Mouse (Mus musculus) embryo, embryonic 9.5 days (tissue): ENCODE measurements around the gene Tmem87b.

Source experiments
- DNase-seq: peaks from one replicate; pipeline ENCODE4 v3.0.0-alpha.2; 2017; ENCODE audit errors: extremely low spot score

Tmem87b gene

DNA sequence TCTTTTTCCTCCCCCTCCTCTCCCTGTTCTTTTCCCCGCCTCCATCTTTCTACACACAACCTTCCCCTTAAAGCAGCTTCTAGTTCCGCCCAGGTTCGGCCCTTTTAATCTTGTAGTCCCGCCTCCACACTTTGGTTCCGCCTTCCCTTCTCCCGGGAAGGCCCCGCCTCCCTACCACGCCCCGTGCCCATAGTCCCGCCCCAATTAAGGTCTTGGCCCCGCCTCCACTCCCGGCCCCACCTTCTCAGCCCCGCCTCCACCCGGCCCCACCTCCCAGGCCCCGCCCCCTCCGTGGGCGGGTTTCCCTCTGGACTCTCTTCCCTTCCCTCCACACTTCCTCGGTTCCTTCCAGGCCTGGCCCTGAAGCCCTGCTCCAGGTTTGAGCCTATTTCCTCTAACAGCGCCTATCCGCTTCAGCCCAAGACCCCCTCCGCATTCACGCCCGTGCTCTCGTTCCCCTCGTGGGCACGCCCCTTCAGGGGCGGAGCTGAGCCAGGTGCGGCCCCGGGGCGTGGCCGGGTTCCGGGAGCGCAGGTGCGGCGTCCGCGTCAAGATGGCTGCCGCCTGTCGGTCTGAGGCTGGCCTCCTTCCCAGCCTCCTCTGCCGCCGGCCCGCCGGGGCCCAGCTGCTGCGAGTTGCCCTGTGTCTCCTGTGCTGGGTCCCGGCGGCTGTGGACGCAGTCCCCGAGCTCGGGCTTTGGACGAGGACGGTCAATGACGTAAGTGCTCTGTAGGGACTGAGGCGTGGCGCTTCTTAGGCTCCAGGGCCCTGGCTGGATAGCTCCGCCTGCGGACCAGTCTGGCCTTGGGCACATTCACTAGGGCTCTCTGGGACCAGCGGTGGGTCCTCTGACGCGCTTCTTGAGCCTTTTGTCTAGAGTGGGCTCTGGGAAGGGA lies at the start of gene Tmem87b:
TSS of gene Tmem87b (plus strand) at position 333 of the 896 bp plus-strand sequence.
- DNase-seq: peak; percentile 99

DNA sequence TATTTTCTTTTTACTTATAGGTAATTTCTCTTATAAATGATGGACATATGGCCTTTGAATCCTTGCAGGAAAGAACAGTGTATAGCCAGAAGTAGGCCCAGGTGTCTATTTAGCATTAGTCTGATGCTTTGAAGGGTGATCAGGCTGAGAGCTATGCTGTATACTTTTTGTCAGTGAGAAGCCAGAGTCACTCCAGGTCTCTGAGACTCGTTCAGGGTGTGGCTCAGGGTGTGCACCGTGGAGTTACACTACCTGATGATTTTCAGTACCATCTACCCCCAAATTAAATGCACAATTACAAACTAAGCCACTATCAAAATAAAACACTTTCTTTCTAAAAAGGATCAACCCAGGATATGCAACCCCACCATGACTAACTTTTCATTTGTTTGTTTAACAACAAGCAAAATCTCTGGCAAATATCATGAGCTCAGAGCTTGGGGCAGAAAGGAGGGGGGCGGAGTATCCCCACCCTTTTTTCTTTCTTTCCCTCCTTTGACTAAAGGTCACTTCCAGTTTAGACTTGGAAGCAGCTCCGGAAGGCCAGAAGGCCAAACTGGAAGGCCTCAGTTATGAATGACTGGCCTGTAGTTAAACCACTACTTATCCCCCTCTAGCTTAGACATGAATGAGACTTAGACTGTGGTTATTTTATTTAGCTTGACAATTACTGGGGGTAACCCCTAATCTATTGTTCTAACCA lies 49.2 kb upstream of the Tmem87b start:
- DNase-seq: no peak

DNA sequence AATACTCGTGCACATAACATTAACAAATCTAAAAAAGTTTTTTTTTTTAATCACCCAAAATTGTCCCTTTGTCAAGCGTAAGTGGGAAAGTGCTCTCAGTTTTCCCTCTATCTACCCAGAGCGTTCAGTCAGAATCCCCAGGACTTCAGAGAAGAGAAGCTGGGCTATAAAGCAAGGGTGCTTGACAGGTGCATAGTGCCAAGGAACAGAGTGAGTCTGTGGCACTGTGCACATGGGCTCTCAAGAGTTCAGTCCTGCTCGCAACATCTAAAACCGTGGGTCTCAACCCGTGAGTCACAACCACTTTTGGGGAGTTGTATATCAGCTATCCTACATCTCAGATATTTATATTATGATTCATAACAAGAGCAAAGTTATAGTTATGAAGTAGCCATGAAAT lies 47.4 kb upstream of the Tmem87b start:
- no peak for DNase-seq

DNA sequence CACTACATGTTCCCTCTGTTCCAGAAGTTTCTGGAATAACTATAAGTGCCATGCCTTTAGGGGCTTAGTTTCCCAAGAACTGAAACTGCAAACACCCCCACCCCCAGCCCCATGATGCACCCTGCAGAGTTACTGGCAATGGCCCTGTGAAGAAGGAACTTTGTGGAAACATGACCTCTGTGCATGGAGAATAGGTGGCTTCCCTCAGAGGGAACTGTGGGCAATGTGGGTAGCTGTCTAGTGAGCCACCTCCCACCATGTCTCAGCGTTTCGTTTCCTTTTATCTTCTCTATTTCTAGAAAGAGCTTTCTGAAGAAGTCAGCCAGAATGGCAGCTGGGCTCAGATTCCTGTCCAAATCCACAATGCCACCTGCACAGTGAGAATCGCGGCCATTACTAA lies 46.9 kb upstream of the Tmem87b start:
- DNase-seq: no peak

DNA sequence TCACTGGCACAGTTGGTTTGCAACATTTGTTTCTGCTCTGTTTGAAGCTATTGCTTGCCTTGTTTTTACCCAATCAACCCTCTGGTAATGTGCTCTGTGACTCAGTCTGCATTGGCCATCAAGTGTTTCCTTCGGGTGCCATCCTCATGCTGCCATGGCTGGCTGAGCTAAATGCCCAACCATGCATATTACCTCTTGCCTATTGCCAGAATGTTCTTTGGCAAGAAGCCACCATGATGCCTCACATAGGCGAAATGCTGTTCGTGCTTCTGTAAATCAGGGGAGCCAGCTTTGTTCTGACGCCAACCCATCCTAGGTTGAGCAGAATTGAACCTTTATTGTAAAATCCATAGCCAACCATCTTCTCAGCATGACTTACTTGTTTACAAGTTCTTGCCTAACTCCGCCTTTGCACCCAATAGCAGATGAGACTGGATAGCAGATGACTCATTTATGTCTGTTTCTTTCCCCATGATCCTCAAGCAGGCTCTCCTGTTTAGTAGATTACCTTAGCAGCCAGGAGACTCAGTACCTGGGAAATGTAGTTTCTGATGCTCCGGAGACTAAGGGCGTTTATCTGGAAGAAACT lies 46.1 kb upstream of the Tmem87b start:
- no peak for DNase-seq

DNA sequence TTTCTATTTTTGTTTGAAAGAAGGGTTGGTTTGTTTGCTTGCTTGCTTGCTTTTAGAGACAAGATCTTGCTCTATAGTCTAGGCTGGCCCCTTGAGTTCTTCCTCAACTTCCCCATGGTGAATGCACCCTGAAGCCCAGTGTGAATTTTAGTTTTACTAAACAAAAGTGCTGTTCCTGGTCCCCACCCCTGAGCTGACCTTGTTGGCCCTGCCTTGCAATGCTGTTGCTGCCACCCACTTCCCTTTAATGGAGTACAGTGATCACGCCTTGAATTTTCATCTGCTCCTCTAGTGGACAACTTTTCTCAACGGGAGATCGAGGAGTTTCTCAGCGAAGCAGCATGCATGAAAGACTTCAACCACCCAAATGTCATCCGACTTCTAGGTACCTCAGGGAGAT lies 35.7 kb upstream of the Tmem87b start:
- no peak for DNase-seq

DNA sequence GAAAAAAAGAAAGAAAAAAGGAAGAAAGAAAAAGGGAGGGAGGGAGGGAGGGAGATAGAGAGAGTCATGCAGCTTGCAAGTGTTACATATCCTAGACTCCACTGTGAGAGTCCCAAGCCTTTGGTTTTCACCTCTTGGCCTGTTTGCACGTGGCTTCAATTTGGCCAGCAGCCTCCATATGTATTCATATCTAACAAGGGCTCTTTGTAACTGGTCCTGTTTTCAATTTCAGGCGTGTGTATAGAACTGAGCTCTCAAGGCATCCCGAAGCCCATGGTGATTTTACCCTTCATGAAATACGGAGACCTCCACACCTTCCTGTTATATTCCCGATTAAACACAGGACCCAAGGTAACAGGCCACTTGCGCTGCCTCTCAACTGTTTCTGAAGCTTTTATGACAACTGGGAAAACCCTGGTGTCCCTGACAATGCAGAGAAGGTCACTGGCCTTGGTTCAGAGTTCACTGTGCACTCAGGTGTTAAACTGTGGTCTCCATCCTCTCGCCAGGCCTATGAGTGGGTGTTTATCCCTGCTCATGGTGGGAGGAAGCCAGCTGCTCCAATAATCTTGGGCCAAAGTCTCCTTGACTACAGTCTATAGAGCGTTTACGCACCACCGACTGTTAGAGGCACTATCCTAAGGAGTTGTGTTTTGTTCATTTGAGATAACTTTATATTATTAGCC lies 34.1 kb upstream of the Tmem87b start:
- DNase-seq: no peak

DNA sequence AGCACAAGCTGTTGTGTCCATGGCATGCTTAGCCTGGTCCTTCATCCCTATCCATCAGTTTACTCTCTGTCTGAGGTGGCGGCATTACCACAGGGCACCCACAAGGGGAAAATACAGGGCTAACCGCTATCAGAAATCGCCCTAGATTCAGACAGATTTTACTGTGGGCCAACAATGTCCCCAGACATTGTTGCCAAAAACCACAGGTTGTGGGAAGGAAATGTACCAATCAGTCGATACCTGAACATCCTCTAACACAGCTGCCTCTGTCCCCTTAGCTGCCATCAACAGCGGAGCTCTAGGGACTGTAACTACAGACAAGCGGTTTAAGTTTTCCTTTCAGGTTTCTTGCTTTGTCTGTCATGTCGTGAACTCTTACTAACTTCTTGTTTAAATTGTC lies 33.1 kb upstream of the Tmem87b start:
- DNase-seq: no peak

DNA sequence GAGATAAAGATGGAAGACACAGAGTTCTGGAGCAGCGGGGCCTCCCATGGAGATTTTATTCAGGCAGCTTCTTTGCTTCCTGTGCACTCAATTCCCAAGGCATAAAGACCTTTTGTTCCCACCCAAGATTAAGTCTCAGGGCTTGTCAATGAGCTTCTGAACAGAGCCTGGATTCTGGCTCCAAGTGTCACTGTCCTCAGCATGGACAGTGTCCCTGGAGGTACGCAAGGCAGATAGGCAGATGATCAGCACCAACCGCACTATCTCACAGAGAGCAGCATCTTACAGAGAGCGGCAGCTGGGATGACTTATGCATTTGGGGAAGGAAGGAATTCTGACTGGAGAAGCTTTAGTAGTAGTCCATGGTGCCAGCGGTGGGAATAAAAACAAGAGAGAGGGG lies 31.6 kb upstream of the Tmem87b start:
- peak; percentile 6 for DNase-seq

DNA sequence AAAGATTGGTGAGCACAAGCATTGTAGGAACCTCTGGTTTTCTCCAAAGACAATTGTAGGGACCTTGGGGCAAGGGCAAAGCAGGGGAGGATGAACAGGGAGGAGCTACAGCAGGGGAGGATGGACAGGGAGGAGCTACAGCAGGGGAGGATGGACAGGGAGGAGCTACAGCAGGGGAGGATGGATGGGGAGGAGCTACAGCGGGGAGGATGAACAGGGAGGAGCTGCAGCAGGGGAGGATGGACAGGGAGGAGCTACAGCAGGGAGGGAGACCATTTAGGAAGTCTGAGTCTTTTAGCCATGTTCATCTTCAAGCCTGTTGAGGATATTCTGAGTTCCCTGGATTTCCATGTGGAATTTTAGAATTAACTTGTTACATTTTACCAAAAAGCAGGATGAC lies 31.1 kb upstream of the Tmem87b start:
- DNase-seq: no peak

DNA sequence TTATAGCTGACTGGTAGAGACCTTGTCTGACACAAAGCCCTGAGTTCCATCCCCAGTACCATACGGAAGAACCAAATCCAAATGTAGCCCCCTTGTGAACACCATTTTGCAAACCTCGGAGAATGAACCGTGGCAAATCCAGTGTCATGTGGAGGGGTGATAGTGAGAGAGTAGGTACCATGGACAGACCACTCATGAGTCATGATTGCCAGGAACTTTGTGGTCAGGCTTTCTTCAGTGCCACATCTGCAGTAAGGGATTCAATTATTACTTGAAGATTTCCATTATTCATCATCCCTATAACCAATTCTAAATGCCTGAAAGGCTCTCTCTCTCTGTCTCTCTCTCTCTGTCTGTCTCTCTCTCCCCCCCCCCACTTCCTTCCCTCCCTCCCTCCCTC lies 30.1 kb upstream of the Tmem87b start:
- DNase-seq: no peak

DNA sequence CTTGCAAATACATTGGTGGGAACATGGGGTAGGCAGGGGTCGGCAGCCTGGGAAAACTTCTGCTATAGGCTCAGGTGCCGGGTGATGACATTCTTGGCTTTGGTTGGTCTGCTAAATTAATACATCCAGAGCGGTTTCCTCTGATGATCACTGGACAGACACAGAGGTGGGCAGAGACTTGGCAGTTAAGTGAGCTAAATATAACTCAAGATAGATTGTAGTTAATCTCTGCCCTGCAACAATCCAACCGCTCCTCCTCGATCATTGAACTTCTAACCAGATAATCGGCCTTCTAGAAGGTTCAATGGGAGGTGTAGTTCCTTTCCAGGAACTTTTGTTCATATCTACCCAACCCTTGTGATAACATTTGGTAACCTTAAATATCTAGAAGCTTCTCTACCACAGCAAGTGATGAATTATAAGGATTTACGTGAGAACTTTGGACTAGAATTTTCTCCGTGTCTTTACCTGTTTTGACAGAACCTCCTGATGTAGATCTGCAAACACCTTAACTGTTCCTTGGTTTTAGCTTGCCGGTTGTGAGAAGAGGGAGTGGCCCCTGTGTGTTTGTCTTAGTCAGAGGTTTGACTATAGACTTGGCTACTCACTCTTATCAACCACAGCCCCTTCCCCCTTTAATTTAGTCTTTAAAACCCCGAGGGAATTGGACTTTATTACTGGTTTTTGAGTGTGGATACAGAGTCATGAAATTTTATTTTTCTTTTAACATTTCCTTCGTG lies 26.9 kb upstream of the Tmem87b start:
- DNase-seq: no peak

DNA sequence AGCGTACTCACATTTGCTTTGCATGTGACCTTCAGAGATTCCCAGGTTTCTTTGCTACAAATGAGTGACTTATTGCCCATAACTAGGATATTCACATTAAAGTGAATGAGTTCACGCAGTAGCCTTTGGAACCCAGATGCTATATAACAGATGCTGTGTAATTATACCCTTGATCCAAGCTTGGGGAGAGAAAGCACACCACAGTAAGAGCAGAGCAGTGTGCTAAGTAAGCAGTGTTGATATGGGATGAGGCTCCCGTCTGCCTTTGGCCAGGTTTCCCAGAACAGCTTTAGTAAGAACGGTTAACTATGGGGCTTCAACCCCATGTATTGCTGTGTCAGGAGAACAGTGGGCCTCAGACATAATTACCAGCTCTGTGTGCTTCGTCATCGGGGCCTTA lies 24.0 kb upstream of the Tmem87b start:
- DNase-seq: no peak

DNA sequence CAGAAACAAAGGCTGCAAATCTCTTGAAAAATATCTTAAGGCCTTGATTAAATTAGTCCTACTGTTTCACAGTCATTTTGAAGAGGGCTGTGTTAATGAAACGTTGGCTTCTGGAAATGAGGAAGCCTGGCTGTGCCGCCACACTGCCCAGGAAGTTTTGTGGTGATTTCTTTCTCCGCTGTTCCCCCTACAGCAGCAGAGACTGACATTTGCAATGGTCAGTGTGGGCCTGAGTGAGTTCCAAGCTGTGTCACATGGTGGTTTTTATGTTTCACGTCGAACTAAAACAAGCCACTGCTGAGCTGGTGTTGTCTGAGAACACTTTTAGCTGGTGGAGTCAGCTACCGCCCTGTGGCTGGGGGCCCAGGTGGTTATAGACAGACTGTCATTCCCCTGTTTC lies 21.5 kb upstream of the Tmem87b start:
- DNase-seq: no peak

DNA sequence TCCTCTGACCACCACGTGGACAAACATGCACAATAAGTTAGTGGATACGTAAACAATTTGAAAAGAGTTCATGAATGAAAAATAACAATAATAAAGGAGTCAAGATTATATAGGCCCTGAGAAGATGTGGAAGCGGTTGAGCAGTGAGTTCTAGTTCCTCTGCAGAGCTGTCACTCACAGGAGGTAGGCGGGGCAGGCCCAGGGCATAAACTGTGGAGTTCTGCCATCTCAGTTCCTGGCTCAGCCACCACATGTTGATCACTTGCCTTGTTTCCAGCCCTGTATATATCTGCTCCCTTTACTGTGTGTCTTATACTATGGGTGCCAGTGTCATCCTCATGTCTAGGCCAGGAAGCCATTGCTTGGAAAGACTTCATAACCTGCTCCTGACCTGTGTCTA lies 14.5 kb upstream of the Tmem87b start:
- no peak for DNase-seq

DNA sequence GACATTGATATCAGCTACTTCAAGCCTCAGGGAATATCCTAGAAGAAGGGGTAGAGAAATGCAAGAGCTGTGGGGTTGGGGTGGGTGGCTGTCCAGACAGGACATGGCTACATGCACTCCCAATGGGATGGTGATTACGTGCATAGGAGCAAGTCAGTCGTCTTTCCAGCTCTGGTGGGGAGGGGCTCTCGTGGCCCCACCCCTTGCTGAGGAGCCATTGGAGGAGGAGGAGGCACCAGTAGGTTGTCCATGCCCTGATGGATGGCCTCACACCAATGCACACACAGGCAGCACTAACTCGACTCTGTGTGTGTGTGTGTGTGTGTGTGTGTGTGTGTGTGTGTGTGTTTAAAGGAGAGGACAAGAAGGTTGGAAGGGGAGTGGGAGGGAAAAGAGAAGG lies 12.6 kb upstream of the Tmem87b start:
- DNase-seq: no peak

DNA sequence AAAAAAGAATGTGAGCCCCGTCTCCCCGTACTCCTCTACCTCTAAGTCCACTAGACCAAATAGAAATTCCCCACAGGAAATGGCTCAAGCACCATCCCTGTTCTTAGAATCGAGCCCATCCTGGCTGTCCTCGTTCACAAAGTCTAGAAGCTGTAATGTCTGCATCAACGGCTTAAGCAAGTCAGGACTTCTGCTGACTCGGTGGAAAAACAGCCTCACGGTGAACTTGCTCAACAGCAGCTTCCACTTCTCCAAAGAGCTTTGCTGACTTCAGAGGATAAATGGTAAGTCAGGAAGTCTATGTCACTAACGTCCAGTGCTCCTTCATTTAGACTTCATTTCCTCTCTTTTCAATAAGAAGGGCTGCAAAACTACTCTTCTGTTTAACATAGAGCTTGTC lies 11.4 kb upstream of the Tmem87b start:
- no peak for DNase-seq

DNA sequence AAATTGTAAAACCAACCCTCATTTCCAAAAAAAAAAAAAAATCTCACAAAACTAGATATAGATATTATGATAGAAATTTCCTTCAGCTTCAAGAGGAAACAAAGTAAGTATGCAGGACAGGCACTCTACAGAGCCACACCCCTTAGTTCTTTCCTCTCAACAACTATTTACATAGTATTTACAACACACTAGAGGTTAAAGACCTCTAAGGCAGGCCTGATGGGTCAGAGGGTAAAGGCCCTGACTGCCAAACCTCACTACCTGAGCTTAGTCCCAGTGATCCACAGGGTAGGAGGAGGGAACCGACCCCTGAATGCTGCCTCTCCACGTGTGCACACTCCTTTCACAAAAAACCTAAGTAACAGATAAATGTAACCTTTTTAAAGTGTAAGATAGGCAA lies 5.2 kb upstream of the Tmem87b start:
- DNase-seq: no peak

DNA sequence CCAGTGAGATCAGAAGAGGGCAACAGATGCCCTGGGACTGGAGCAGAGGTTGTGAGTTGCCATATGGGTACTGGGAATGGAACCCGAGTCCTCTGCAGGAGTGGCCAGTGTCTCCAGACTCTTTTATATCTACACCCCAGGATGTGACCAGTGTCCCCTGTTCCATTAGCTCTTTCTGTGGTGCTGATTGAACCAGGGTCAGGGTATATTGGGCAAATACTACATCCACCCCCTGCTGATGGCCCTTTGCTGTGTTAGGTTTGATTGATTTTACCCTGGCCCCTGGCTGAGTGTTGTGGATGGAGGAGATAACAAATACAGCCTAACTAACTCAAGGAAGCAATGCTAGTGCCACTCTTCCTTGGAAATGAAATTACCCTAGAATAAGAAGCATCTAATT lies 1.6 kb upstream of the Tmem87b start:
- no peak for DNase-seq

DNA sequence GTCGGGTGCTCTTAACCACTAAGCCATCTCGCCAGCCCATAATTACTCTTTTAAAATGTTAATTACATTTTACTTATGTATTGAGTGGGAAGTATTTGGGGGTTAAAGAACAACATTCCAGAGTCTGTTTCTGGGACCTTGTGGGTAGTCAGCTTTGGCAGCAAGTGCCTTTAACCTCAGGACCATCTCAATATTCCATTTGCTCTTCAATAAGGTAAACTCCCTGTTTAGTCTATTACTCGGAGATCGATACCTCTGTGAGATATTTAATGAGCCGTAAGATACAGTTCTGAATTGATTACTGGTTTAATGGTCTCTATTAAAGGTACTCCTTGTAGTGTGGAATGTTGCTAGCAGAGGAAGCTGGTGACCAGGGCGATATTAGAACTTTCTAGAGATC lies 1.0 kb upstream of the Tmem87b start:
- no peak for DNase-seq

DNA sequence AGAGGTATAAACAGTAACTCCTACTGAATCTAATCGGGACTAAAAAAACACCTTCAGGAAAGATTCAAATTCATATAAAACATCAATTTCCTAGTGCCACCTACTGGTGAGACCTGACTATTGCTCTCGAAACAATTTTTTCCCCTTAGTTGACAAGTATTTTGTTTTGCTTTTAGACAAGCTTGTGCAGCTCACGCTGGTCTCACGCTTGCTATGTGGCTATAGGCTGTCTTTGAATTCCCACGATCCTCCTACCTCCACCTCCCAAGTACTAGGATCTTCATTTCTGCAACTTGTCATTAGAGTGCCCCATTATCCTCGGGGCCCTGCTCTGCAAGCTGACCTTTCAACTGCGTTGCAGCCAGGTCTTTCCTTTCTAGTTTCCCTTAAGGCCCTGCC lies 532 bp upstream of the Tmem87b start:
- no peak for DNase-seq
